Mouse (Mus musculus) neutrophil, adult 65 days (primary cell): ENCODE results near the gene Steap3. TPM values are rescaled to one million over a fixed set of nuclear protein-coding genes. Genes with fewer than 3 reads are reported as not detected.

Experiments used
- total RNA-seq: library from RNA; stranded (reverse); gene quantifications from 2 replicates; pipeline ENCODE4 v1.2.4, GENCODE M21; 2023

Steap3 gene
- 5.0 and 6.8 TPM in 2 replicates for total RNA-seq

GRCm38 (mm10) chr1:120272605-120273004 is at the start of gene Steap3:
TSS of gene Steap3 (minus strand) at chr1:120272705.

Other genes with a start within 250 kb of the Steap3 start
- gene Tmem37, start 198.6 kb downstream of the Steap3 start, total RNA-seq = 0.41 TPM in 1 of 2 replicates, not detected in the other
- 67.2 and 71.7 TPM in 2 replicates for gene Dbi, start 151.6 kb downstream of the Steap3 start, total RNA-seq
- 2.2 TPM in 2 replicates for gene 3110009E18Rik, start 151.5 kb downstream of the Steap3 start, total RNA-seq
- gene C1ql2, start 67.9 kb upstream of the Steap3 start, total RNA-seq = not detected in 2 replicates
- gene Marco, start 232.3 kb upstream of the Steap3 start, total RNA-seq = not detected in 2 replicates